Mouse (Mus musculus): ENCODE results near the gene Rgs14. TPM values are rescaled to one million over a fixed set of nuclear protein-coding genes. Genes with fewer than 3 reads are reported as not detected.
A peak's percentile ranks its signal among the peaks of the same experiment; 100 is the strongest.

Rgs14 gene
- polyA plus RNA-seq, 1 experiment from 2014 or later = 0.56 TPM

DNA sequence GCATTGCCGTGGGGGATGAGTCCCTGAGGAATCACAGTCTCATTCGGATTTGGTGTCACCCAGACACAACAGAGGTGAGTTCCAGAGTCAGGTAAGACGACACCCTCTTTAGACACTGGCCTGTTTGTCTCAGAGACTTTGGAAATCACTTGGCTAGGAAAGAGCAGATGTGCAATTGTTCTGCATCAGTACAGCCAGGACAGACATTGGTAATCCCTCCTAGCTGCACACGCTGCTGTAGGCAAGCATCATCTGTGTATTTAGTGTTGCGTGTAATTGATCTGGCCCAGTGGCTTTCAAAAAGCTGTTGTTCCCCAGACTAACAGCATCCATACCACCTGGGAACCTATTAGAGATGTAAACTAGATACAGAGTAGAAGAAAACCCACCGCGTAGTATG is 33.7 kb downstream of the Rgs14 start:
- no peak for DNase-seq (ENCODE audit: low spot score)
- Histone ChIP-seq H3K9me3 (replicated peaks; ENCODE audit: control insufficient read depth, low read length) (no peaks in the 10 kb centered on the region), H3K36me3 (replicated peaks; ENCODE audit: control insufficient read depth, insufficient read depth, low read depth, low read length) (no peaks in the 10 kb centered on the region), H3K4me3 (ENCODE audit: low read depth, low read length) (no peak overlapping the region), H3K4me1 (ENCODE audit: control insufficient read depth, insufficient read depth, low read length) (no peaks in the 10 kb centered on the region), H3K4me2 (ENCODE audit: low read depth, low read length) (no peak overlapping the region), H3K9ac (replicated peaks; ENCODE audit: low read length) (no peak overlapping the region; the same call in 1 of the 2 replicates), H3K27ac (replicated peaks; ENCODE audit: low read depth, low read length) (no peak overlapping the region), H3K27me3 (ENCODE audit: control insufficient read depth, insufficient read depth, low read length) (no peaks in the 10 kb centered on the region; the same call in 1 of the 2 replicates)
- WGBS = 70% methylated on average over 7 of the region's 7 CpGs
- ATAC-seq (replicated peaks; ENCODE audit: insufficient number of reproducible peaks, low FRiP score, low TSS enrichment, low read depth) = no peak

DNA sequence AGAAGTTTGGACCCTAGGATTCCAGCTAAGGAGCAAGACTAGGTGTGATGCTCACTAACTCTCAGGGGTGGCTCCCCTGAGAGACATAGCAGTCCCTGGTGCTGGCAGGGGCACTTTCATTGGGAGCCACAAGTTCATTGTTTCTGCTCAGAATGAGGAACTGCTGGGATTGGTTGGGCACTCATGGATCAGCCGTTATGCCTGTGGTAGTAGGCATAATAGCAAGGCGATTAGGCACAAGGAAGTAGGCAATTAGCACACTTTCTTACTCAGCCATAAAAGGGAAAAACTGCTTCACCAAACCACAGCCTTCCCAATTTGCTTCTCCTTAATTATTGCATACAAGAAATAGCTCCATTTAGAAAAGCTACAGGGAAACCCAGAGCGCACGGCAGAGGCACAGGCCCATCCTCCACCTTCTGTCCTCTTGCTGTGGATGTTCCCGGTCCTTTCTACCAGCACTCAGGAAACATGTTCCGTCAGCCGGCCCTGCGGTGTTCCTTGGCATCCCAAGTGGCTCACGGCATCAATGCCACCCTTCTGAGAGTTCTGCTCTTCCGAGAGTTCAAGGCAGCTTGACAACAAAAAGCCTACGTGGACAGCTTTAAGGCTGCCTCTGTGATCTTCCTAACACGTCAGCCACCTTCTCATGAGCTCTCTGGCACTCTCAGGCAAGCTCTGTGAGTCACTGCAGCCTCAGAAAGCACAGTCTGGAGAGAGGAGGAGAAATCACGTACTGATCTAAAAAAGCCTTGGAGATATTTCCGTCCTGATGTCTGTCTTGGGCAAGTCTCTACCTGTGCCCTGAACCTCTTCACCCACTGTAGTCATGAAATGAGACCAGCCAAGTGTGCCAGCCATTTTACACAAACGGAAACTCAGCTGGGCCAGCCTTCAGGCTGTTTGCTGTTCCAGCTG is 34.7 kb downstream of the Rgs14 start:
- Histone ChIP-seq H3K4me3 (ENCODE audit: low read depth, low read length) (no peak overlapping the region), H3K9me3 (replicated peaks; ENCODE audit: control insufficient read depth, low read length) (no peaks in the 10 kb centered on the region), H3K4me1 (ENCODE audit: control insufficient read depth, insufficient read depth, low read length) (no peaks in the 10 kb centered on the region), H3K27ac (replicated peaks; ENCODE audit: low read depth, low read length) (no peak overlapping the region), H3K4me2 (ENCODE audit: low read depth, low read length) (no peak overlapping the region), H3K36me3 (replicated peaks; ENCODE audit: control insufficient read depth, insufficient read depth, low read depth, low read length) (no peaks in the 10 kb centered on the region), H3K27me3 (ENCODE audit: control insufficient read depth, insufficient read depth, low read length) (no peaks in the 10 kb centered on the region; the same call in 1 of the 2 replicates), H3K9ac (replicated peaks; ENCODE audit: low read length) (no peak overlapping the region)
- ATAC-seq (replicated peaks; ENCODE audit: insufficient number of reproducible peaks, low FRiP score, low TSS enrichment, low read depth) (no peak), DNase-seq (ENCODE audit: low spot score) (no peak)
- WGBS = 73% methylated on average over 15 of the region's 15 CpGs

DNA sequence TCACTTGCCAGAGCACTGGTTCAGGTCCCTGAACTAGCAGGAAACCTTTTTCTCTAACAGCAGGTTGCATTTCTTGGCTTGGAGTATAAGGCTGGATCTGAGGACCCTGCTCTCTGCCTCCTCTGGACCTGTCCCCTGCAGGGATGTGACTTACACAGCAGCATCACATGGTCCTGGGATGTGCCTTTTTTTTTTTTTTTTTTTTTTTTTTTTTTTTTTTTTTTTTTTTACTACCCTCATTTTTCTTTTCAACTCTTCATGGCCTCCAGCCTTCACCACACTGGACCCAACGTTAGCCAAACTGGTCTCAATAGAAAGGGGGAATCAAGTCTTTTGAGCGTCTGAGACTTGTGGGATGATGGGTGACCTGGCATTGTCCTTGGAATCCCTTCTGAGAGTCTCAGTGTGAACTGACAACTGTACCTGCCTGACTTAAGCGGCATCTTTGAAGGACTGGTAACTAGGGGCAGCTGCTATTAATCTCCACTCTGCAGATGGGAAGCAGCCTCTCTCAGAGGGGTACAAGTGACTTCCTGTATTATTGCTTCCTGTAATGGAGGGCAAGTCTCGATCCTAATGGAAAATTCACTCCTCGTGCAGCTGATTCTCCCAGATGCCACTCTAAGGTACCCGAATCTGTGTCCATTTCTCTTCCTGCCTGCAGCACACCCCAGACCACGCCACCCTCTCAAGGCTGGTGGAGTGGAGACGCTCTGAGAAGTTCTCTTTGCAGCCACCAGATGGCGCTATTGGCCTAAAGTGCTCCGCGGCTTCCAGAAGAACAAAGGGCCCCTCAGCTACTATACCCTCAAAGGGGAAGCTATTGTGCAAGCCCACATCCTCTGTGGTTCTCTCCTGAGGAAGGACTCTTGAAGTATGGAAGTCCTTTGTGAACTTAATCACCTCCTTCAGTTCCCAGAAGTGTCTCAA is 35.6 kb downstream of the Rgs14 start:
- H3K27ac ChIP-seq (replicated peaks; ENCODE audit: low read depth, low read length) = no peak overlapping the region

DNA sequence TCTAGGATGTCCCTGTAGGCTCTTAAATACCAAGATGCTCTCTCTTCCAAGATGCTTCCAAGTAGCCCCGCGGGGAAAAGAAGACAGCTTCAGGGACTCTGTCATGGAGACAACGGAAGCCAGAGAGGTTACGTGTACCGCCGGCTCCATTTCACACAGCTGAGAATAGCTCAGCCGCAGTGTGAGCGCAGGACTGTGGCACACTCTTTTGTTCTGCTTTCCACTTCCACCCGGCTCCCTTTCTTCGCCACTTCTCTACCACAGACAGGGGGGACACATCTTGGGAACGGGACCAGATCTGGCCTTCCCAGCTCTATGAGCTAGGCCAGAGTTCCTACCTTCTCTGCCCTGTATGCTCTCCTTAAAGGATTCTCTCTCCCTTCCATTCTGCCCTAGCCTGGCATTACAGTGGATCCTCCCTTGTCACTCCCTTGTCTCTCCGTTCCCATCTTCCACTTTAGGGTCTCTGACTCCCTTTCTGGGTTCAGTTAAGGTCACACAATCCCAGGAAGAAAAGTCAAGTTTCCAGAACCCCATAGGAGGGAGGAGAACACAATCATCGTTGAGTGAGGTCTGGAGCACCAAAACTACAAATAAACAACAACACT is 36.4 kb downstream of the Rgs14 start:
- H3K4me2 ChIP-seq (ENCODE audit: low read depth, low read length) = no peak overlapping the region
- H3K36me3 ChIP-seq (replicated peaks; ENCODE audit: control insufficient read depth, insufficient read depth, low read depth, low read length) = no peaks in the 10 kb centered on the region
- no peak overlapping the region for H3K27ac ChIP-seq (replicated peaks; ENCODE audit: low read depth, low read length)
- no peaks in the 10 kb centered on the region for H3K4me1 ChIP-seq (ENCODE audit: control insufficient read depth, insufficient read depth, low read length)
- WGBS = 68% methylated on average over 13 of the region's 13 CpGs
- peak overlapping the region; percentile 48 for H3K9ac ChIP-seq (replicated peaks; ENCODE audit: low read length)
- H3K27me3 ChIP-seq (ENCODE audit: control insufficient read depth, insufficient read depth, low read length) = no peaks in the 10 kb centered on the region; the same call in 1 of the 2 replicates
- ATAC-seq (replicated peaks; ENCODE audit: insufficient number of reproducible peaks, low FRiP score, low TSS enrichment, low read depth) (no peak), DNase-seq (ENCODE audit: low spot score) (peak; percentile 10)
- no peaks in the 10 kb centered on the region for H3K9me3 ChIP-seq (replicated peaks; ENCODE audit: control insufficient read depth, low read length)
- no peak overlapping the region for H3K4me3 ChIP-seq (ENCODE audit: low read depth, low read length)

More for the DNA sequence above, 35.6 kb downstream of the Rgs14 start:
- peak overlapping the region; percentile 48 for H3K9ac ChIP-seq (replicated peaks; ENCODE audit: low read length)
- no peaks in the 10 kb centered on the region; the same call in 1 of the 2 replicates for H3K27me3 ChIP-seq (ENCODE audit: control insufficient read depth, insufficient read depth, low read length)
- no peak overlapping the region for H3K4me2 ChIP-seq (ENCODE audit: low read depth, low read length)
- peak; percentile 94 for DNase-seq (ENCODE audit: low spot score)
- no peaks in the 10 kb centered on the region for H3K4me1 ChIP-seq (ENCODE audit: control insufficient read depth, insufficient read depth, low read length)
- no peaks in the 10 kb centered on the region for H3K9me3 ChIP-seq (replicated peaks; ENCODE audit: control insufficient read depth, low read length)
- 14% methylated on average over 11 of the region's 11 CpGs for WGBS
- ATAC-seq (replicated peaks; ENCODE audit: insufficient number of reproducible peaks, low FRiP score, low TSS enrichment, low read depth) = peak; percentile 82
- H3K36me3 ChIP-seq (replicated peaks; ENCODE audit: control insufficient read depth, insufficient read depth, low read depth, low read length) = no peaks in the 10 kb centered on the region
- H3K4me3 ChIP-seq (ENCODE audit: low read depth, low read length) = no peak overlapping the region

DNA sequence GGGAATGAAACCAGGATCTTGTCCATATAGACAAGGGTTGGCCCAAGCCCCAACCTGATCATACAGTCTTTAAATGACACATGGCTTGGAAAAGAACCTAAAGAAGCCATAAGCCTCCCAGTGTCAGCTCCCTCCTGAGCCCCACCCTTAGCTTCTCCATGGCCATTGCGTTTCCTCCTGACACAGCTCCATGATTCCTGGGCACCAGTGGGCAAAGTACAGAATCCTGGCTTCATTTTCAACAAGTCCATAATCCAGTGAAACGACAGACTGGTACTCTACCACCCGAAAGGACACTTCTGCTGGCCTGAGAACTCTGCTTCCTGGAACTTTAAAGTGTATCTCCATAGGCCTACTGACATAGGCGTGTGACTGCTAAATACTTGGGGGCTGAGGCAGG is 37.8 kb downstream of the Rgs14 start:
- Histone ChIP-seq H3K9me3 (replicated peaks; ENCODE audit: control insufficient read depth, low read length) (no peaks in the 10 kb centered on the region), H3K27me3 (ENCODE audit: control insufficient read depth, insufficient read depth, low read length) (no peaks in the 10 kb centered on the region; the same call in 1 of the 2 replicates), H3K36me3 (replicated peaks; ENCODE audit: control insufficient read depth, insufficient read depth, low read depth, low read length) (no peaks in the 10 kb centered on the region), H3K9ac (replicated peaks; ENCODE audit: low read length) (no peak overlapping the region), H3K27ac (replicated peaks; ENCODE audit: low read depth, low read length) (no peak overlapping the region), H3K4me3 (ENCODE audit: low read depth, low read length) (no peak overlapping the region), H3K4me2 (ENCODE audit: low read depth, low read length) (no peak overlapping the region), H3K4me1 (ENCODE audit: control insufficient read depth, insufficient read depth, low read length) (no peaks in the 10 kb centered on the region)
- DNase-seq (ENCODE audit: low spot score) (no peak), ATAC-seq (replicated peaks; ENCODE audit: insufficient number of reproducible peaks, low FRiP score, low TSS enrichment, low read depth) (no peak)
- WGBS = 82% methylated on average over 4 of the region's 4 CpGs

DNA sequence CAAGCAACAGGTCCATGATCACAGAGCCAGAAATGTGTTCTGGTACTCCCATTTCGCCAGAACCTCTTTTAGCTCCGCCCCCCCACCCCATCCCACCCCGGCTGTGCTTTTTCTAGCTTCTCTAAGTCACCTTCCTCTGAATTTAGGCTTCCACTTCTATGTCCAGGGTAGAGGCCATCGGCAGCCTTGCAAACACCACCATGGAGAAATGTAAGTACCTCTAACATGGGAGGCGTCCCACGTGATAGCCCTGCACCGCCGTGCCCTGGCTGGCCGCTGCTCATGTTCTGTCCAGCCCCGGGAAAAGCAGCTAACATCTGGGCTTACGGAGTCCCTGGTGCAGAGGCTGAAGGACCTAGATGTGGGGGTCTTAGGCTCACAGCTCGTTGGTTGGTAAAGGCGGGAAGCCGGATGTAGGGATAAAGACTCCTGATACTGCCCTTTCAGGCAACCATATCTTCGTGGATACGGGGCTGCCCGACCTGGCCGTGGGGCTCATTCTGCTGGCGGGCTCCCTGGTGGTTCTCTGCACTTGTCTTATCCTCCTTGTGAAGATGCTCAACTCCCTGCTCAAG is 39.1 kb downstream of the Rgs14 start:
- ATAC-seq (replicated peaks; ENCODE audit: insufficient number of reproducible peaks, low FRiP score, low TSS enrichment, low read depth) = no peak
- no peaks in the 10 kb centered on the region for H3K4me1 ChIP-seq (ENCODE audit: control insufficient read depth, insufficient read depth, low read length)
- no peak overlapping the region for H3K4me3 ChIP-seq (ENCODE audit: low read depth, low read length)
- H3K9ac ChIP-seq (replicated peaks; ENCODE audit: low read length) = no peak overlapping the region
- WGBS = 82% methylated on average over 19 of the region's 19 CpGs
- H3K27ac ChIP-seq (replicated peaks; ENCODE audit: low read depth, low read length) = no peak overlapping the region
- H3K36me3 ChIP-seq (replicated peaks; ENCODE audit: control insufficient read depth, insufficient read depth, low read depth, low read length) = no peaks in the 10 kb centered on the region
- H3K4me2 ChIP-seq (ENCODE audit: low read depth, low read length) = no peak overlapping the region
- DNase-seq (ENCODE audit: low spot score) = no peak
- H3K27me3 ChIP-seq (ENCODE audit: control insufficient read depth, insufficient read depth, low read length) = no peaks in the 10 kb centered on the region; the same call in none of the 2 replicates
- H3K9me3 ChIP-seq (replicated peaks; ENCODE audit: control insufficient read depth, low read length) = no peaks in the 10 kb centered on the region

DNA sequence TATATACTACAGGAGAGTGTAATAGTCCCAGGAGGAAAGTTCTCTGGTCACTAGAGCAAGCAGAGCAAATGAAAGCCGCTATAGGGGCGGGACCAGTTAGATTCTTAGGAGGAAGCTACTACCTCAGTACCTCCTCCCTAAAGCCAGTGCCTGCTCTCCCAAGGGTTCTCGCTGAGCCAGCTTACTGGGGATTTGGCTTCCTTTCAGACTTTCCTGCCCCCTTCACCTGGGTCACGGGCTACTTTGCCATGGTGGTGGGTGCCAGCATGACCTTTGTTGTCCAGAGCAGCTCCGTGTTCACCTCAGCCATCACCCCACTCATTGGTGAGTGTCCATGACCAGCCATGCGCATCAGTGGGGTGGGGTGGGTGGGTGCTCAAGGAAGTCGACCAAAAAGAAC is 42.3 kb downstream of the Rgs14 start:
- no peaks in the 10 kb centered on the region for H3K36me3 ChIP-seq (replicated peaks; ENCODE audit: control insufficient read depth, insufficient read depth, low read depth, low read length)
- H3K9me3 ChIP-seq (replicated peaks; ENCODE audit: control insufficient read depth, low read length) = no peaks in the 10 kb centered on the region
- H3K4me3 ChIP-seq (ENCODE audit: low read depth, low read length) = no peak overlapping the region
- DNase-seq (ENCODE audit: low spot score) = no peak
- H3K4me1 ChIP-seq (ENCODE audit: control insufficient read depth, insufficient read depth, low read length) = no peaks in the 10 kb centered on the region
- no peak for ATAC-seq (replicated peaks; ENCODE audit: insufficient number of reproducible peaks, low FRiP score, low TSS enrichment, low read depth)
- no peak overlapping the region for H3K4me2 ChIP-seq (ENCODE audit: low read depth, low read length)
- H3K9ac ChIP-seq (replicated peaks; ENCODE audit: low read length) = no peak overlapping the region
- no peak overlapping the region for H3K27ac ChIP-seq (replicated peaks; ENCODE audit: low read depth, low read length)
- peaks cover 2% of the 10 kb centered on the region for H3K27me3 ChIP-seq (ENCODE audit: control insufficient read depth, insufficient read depth, low read length)
- 76% methylated on average over 7 of the region's 7 CpGs for WGBS
